Mouse (Mus musculus): Measurements from ENCODE around the gene Cdkn1a.

Cdkn1a gene

DNA sequence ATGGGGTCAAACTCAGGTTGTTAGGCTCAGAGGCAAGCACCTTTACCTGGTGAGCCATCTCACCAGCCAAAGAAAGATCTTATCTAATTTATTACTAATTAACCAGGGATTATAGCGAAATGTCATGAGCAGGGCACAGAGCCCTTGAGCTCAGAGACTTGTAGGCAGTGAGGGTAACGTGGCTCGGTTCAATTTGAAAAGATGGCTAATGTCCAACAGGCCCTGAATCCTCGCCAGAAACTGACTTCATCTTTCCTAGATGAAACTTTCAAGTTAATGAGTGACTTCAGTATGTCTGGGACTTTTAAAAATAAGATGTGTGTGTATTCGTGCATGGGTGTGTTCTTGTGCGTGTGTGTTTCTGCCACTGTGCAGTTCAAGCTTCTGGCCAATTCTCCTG lies 32.0 kb downstream of the Cdkn1a start:
- DNase-seq: no peak

DNA sequence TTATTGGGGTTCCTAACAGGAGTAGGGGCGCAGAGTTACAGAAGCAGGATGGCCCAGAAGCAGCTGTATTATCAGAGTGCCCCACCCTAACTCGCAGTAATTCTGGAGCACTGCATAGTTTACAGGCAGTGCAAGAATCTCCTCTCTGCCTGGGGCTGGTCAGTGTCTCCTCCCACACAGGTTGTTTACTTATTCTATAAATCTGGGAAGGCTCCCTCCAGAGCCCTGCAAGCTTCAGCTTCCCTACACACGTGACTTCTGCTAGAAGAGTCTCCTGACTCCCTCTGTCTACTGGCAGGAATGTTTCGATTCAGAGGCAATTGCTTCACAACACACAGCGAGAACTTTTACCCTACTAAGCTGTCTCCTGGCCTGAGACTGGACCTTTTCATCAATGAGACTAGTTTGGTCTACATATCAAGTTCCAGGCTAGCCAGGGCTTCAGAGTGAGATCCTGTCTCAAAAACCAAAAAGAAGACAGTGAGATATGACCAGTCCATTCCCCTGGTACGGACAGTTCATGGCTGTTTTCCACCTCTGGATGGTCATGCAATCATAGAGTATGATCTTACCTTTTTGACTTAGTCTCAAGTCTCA lies 32.9 kb downstream of the Cdkn1a start:
- DNase-seq: no peak

DNA sequence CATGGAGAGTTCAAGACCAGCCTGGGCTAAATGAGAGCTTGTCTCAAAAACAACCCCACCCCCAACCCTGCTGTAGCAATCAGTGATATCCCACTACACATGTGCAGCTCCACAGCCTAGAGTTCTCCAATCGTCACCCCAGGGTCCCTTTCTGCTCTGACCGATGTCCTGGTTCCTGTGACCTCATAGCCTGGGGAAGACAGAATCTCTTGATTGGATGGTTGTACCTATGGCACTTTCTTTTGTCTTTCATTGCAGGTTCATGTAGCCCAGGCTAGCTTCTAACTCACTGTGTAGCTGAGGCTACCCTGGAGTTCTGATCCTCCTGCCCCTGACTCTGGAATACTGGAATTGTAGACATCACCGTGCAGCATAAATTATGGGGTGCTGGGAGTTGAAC lies 35.8 kb downstream of the Cdkn1a start:
- no peak for DNase-seq

DNA sequence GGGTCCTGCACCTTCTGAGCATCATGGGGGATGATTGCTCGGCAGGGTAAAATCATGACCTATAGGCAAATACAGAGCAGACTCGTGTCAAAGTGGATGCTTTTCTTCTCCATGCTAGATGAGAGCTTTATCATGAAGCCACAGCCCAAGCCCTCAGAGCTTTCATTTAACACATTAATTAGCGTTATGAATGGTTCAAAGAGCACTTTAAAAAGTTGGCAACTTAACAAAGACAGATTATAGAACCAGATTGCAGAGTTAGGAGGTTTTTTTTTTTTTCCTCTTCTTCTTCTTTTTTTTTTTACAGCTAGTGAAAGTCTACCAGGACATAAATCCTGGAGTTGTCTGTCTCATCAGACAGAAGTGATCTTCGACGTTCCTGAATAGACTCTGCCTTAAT lies 38.6 kb downstream of the Cdkn1a start:
- DNase-seq: no peak

DNA sequence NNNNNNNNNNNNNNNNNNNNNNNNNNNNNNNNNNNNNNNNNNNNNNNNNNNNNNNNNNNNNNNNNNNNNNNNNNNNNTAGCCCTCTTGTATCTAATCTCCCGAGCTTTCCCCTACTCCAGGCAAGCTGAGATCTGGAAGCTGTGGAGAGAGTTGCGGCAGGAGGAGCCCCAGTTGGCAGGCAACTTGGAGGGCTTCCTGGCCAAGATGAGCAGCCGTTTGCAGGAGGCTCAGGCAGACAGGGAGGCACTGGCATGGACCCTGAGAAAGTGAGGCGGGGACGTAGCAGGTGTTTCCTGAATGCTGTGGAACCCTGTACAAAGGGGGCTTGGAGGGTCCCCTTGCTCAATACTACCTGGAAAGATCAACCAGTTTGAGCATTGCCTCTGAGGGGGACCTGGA lies 44.3 kb downstream of the Cdkn1a start:
- DNase-seq: no peak

DNA sequence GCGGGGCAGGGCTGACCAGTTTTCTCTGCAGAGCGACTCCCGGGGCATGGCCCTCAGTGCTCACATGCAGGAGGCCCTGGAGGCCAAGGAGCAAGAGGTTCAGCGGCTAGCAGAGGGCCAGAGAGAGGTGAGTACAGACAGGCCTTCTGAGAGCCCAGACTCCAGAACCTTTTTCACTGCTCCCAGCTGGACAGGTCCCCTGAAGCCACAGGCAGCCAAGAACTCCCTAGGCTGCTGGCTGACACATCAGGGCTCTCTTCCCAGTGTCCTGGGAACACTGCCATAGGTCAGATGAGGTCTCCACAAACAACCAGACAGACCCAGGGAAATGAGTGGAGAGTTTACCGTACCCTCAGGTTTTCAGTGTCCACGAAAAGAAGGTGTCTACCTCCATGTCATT lies 45.5 kb downstream of the Cdkn1a start:
- DNase-seq: no peak

DNA sequence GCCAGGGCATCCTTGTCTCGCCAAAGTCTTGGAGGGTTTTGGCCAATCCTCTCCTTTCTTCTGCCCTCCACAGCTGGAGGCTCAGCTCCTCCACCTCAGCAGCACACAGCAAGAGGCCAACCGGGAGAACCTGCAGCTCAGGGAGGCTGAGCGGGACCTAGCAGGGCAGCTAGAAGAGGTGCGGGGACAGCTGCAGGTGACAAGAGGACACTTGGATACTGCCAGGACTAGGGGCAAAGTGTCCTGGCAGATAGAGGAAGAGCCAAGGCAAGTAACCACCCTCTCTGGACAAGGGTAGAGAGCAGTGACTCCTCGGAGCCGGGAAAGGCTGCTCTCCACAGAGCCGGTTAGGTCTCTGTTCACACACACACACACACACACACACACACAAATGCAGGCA lies 47.1 kb downstream of the Cdkn1a start:
- no peak for DNase-seq

DNA sequence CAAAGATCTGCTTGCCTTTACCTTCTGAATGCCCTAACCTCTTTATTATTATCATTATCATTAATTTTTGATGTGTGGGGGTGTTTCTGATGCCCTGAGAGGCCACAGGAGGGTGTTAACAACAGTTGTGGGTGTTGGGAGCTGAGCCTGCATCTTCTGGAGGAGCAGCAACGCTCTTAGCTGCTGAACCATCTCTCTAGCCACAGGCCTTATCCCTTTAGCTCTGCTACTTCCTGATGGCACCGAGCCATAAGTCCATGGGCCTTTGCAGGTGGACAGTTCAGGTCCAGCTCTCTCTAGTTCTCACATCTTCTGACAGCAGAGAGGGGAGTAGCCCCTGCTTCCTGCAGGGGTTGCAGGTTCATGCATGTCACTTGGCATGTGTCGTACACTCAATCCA lies 50.8 kb downstream of the Cdkn1a start:
- no peak for DNase-seq

DNA sequence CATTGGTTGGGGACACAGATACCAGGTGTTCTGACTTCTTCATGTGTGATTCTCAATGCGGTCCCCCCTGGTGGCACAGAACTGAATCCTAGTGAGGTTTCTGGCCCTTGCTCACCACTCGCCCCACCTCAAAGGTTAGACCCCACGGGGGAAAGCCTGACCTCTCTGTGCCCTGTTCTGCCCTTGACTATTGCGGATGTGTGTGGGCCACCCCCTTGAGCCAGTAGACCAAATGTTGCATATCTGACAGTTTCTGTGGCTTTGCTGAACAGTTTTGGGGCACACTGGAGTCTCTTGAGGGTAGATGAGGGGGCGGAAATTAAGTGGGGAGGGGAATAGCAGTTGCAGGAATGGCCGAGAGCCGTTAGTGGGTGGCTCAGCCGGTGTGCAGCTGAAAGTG lies 52.5 kb downstream of the Cdkn1a start:
- DNase-seq: no peak

DNA sequence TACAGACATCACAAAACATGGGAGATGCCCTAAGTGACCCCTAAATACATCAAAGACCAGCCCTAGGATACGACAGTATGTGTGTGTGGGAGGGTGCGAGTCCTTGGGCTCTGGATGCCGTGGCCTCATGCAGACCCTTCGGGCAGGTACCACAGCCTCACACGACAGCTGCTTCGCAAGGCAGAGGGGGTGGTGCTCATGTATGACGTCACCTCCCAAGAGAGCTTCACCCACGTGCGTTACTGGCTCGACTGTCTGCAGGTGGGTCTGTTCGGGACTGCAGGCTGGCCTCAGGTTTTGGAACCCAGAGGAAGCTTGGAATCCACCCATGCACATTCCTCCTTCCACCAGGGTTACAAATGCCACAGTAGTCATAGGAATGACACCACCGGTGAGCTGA lies 54.3 kb downstream of the Cdkn1a start:
- no peak for DNase-seq

DNA sequence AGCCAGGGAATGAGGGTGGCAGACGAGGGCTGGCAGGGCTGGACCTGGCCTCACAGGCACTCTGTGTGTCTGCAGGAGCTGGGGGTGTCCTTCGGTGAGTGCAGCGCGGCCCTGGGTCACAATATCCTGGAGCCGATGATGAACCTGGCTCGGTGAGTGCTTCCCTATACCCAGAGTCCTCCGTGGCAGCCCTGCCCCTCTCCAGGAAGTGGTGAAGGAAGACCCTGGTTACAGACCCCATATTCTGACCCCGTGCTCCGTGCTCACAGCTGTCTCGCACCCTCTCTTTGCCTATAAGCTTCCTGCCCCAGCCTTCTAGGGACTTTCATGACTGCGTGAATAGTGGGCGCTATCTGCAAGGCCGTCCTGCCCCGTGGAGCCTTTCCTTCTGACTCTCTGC lies 56.5 kb downstream of the Cdkn1a start:
- DNase-seq: no peak

DNA sequence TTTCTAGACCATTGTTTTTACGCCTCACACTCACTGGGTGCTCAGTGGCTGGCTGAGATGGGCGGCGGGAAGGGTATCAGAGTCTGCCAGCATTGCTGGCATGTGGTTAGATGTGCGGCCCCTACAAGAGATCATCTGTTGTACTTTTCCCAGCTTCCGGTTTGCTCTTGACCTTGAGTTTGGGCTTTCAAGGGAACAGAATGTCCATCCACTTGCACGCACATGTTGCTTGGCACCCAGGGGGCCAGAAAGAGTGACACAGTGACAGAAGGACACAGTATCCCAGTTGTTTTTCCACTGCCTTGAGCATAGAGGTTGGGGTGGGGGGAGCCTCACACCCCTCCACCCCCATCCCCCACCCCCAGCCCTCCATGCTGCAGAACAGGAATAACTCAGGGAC lies 57.0 kb downstream of the Cdkn1a start:
- DNase-seq: no peak

DNA sequence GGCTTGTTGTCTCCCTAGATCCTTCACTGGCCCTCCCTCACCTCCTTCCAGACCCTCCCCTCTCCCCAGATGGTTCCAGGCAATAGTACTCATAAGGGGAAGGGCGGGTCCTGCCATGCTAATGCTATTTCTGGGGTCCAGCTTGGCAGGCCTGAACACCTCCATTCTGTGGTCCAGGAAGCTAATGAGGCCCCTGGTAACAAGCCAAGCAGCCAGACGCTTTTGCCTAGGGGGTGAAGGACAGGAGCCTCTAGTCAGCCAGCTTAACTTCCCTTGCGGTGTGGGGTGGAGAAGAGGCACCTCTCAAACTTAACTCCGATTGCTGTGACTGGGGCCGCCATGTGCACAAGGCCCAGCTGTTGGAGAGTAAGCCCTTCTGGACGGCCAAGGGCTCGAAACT lies 59.0 kb downstream of the Cdkn1a start:
- DNase-seq: no peak
